Mouse (Mus musculus) layer of hippocampus, adult 9-10 months (tissue): Measurements from ENCODE around the gene Ticam1.

Experiments
- DNase-seq: peaks from one replicate; pipeline ENCODE4 v3.0.0; 2022; ENCODE audit warnings: low spot score

Ticam1 gene

GRCm38 (mm10) chr17:56290388-56291170 lies 14.0 kb upstream of the Ticam1 start:
- no peak for DNase-seq

- no peak for DNase-seq
Observed at GRCm38 (mm10) chr17:56289371-56290331, 13.1 kb upstream of the Ticam1 start.

- no peak for DNase-seq
Observed at GRCm38 (mm10) chr17:56288866-56289265, 12.3 kb upstream of the Ticam1 start.

- DNase-seq: no peak
Observed at GRCm38 (mm10) chr17:56287830-56288229, 11.2 kb upstream of the Ticam1 start.

GRCm38 (mm10) chr17:56285995-56286394 lies 9.4 kb upstream of the Ticam1 start:
- no peak for DNase-seq

GRCm38 (mm10) chr17:56283316-56283715 lies 6.7 kb upstream of the Ticam1 start:
- DNase-seq: no peak

- no peak for DNase-seq
Observed at GRCm38 (mm10) chr17:56282802-56283201, 6.2 kb upstream of the Ticam1 start.

- DNase-seq: no peak
Observed at GRCm38 (mm10) chr17:56281193-56281592, 4.6 kb upstream of the Ticam1 start.

GRCm38 (mm10) chr17:56279481-56280155 lies 3.0 kb upstream of the Ticam1 start:
- no peak for DNase-seq

- DNase-seq: no peak
Observed at GRCm38 (mm10) chr17:56278340-56278739, 1.8 kb upstream of the Ticam1 start.

- DNase-seq: no peak
Observed at GRCm38 (mm10) chr17:56277567-56277893, 944 bp upstream of the Ticam1 start.

GRCm38 (mm10) chr17:56275842-56276480 lies 625 bp downstream of the Ticam1 start:
- DNase-seq: no peak

- no peak for DNase-seq
Observed at GRCm38 (mm10) chr17:56273986-56274385, 2.6 kb downstream of the Ticam1 start.

GRCm38 (mm10) chr17:56273482-56273881 lies 3.1 kb downstream of the Ticam1 start:
- no peak for DNase-seq

- DNase-seq: no peak
Observed at GRCm38 (mm10) chr17:56272644-56273043, 3.9 kb downstream of the Ticam1 start.

- DNase-seq: no peak
Observed at GRCm38 (mm10) chr17:56271609-56272253, 4.9 kb downstream of the Ticam1 start.

GRCm38 (mm10) chr17:56269741-56270140 lies 6.8 kb downstream of the Ticam1 start:
- no peak for DNase-seq

- peak; percentile 68 for DNase-seq
Observed at GRCm38 (mm10) chr17:56269153-56269630, 7.4 kb downstream of the Ticam1 start.

GRCm38 (mm10) chr17:56266271-56266670 lies 10.3 kb downstream of the Ticam1 start:
- DNase-seq: no peak

GRCm38 (mm10) chr17:56265869-56266268 lies 10.7 kb downstream of the Ticam1 start:
- no peak for DNase-seq

- no peak for DNase-seq
Observed at GRCm38 (mm10) chr17:56265011-56265410, 11.6 kb downstream of the Ticam1 start.
